Mouse (Mus musculus): ENCODE results near the gene Dlat. TPM values are rescaled to one million over a fixed set of nuclear protein-coding genes. Genes with fewer than 3 reads are reported as not detected.

The Dlat gene
- total RNA-seq, 2 experiments from 2014 or later = 207 to 232 TPM

- intact Hi-C loops (cut with DNase I) = no loop called here
- no peak for DNase-seq
Observed at GRCm38 (mm10) chr9:50602055-50602845, 57.3 kb downstream of the Dlat start.

DNA sequence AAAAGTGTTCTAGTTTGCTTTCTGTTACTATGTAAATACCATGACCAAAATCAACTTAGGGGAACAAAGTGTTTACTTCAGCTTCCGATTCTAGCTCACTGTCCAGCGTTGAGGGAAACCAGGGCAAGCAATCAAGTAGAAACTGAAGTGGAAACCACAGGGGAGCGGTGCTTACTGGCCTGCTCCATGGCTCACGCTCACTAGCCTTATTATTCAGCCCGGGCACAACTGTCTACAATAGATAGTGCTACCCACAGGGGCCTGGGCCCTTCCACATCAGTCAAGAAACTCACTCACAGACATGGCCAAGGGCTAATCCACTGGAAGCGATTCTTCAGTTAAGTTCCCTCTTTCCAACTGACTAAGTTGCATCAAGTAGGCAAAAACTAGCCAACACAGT, 58.0 kb downstream of the Dlat start:
- intact Hi-C loops (cut with DNase I) = no loop called here
- DNase-seq = no peak

DNA sequence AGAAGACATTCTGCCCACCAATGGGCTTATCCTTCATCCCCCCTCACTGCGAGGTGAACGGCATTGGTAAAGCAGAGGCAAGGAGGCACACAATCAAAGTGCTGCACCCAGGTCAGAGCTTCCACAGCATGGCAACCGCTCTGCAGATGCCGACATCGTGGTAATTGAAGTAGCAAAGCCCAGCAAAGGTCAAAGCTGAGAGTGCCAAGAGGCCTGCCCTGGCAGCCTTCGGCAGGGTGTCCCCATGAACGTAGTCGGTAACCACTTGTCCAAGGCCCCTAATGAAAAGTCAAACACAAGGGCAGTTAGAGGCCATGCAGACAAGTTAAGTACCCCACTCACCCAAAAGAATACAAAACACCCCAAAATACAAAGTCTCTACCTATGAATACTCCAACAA, 62.6 kb downstream of the Dlat start:
- DNase-seq = peak in 1 of 2 experiments; percentile 17
- intact Hi-C loops (cut with DNase I) = no loop called here

GRCm38 (mm10) chr9:50594794-50595417, 64.7 kb downstream of the Dlat start:
- intact Hi-C loops (cut with DNase I) = no loop called here
- no peak for DNase-seq

DNA sequence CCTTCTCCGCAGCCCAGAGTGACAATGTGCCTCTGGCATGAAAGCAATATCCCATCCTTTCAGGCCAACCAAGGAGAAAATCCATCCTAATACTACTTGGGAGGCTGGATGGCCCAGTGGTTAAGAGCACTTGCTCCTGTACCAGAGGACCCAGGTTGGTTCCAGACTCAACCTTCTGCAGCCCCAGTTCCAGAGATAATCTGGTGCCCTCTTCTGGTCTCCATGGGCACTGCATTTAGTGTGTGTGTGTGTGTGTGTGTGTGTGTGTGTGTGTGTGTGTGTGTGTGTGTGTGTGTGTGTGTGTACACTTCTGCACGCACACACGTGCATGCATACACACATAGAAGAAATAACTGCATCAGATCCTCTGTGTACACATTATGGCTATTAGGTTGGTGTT, 66.0 kb downstream of the Dlat start:
- intact Hi-C loops (cut with DNase I) = no loop called here
- peak in 1 of 2 experiments; percentile 13 for DNase-seq

GRCm38 (mm10) chr9:50592955-50593354, 66.6 kb downstream of the Dlat start:
- DNase-seq = no peak
- intact Hi-C loops (cut with DNase I) = no loop called here

- DNase-seq = no peak
- intact Hi-C loops (cut with DNase I) = no loop called here
Observed at GRCm38 (mm10) chr9:50590856-50591518, 68.6 kb downstream of the Dlat start.

DNA sequence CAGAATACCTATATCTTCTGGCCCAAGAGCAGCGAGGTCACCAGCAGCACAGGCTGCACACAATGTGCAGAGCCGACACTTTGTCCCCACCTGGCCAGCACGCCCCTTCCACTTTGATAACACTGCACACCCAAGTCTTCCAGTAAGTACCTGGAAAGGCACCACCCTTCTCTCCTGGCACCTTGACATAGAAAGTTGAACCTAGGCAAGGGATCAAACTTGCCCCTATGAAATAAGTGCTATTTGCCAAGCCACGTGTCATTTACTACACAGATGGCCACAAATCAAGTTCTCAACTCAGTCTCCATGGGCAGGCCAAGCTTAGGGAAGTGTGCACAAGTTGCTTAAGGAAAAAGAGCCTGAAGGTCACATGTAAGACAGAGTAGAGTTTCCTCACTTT, 72.6 kb downstream of the Dlat start:
- intact Hi-C loops (cut with DNase I) = no loop called here

GRCm38 (mm10) chr9:50585145-50585818, 74.3 kb downstream of the Dlat start:
- intact Hi-C loops (cut with DNase I) = no loop called here
- DNase-seq = no peak

More for the DNA sequence above, 72.6 kb downstream of the Dlat start:
- no peak for DNase-seq

Other genes with a start within 250 kb of the Dlat start
- gene Plet1, start 165.3 kb downstream of the Dlat start, total RNA-seq (2021) = not detected
- gene Pts, start 131.1 kb downstream of the Dlat start, total RNA-seq (2021) = 10 to 100 TPM in 1 of 2 experiments, 1 to 10 TPM in 1; 9.5 to 10.0 TPM
- 1 to 10 TPM in 1 of 2 experiments, under 1 TPM in 1; 0.87 to 1.4 TPM for gene Il18, start 105.0 kb downstream of the Dlat start, total RNA-seq (2021)
- under 1 TPM in 1 of 2 experiments, not detected in 1; 0.36 TPM for gene Bco2, start 104.6 kb downstream of the Dlat start, total RNA-seq (2021)
- not detected for gene Tex12, start 98.5 kb downstream of the Dlat start, total RNA-seq (2021)
- 100 to 1,000 TPM; 313 to 336 TPM for gene Sdhd, start 56.0 kb downstream of the Dlat start, total RNA-seq (2021)
- gene Timm8b, start 55.9 kb downstream of the Dlat start, total RNA-seq (2021) = 100 to 1,000 TPM; 184 to 202 TPM
- gene Pih1d2, start 42.5 kb downstream of the Dlat start, total RNA-seq (2021) = under 1 TPM in 1 of 2 experiments, not detected in 1; 0.96 TPM
- gene Nkapd1, start 42.3 kb downstream of the Dlat start, total RNA-seq (2021) = 10 to 100 TPM in 1 of 2 experiments, 1 to 10 TPM in 1; 8.1 to 11.4 TPM
- 1 to 10 TPM; 1.4 to 3.5 TPM for gene Dixdc1, start 79.7 kb upstream of the Dlat start, total RNA-seq (2021)
- gene 2310030G06Rik, start 86.8 kb upstream of the Dlat start, total RNA-seq (2021) = 1 to 10 TPM; 1.8 to 4.2 TPM
- 1,000 to 10,000 TPM; 1,018 to 1,083 TPM for gene Cryab, start 91.5 kb upstream of the Dlat start, total RNA-seq (2021)
- 100 to 1,000 TPM; 118 to 134 TPM for gene Hspb2, start 92.6 kb upstream of the Dlat start, total RNA-seq (2021)
- 1 to 10 TPM; 4.3 to 4.6 TPM for gene Fdxacb1, start 108.5 kb upstream of the Dlat start, total RNA-seq (2021)
- gene Alg9, start 115.2 kb upstream of the Dlat start, total RNA-seq (2021) = 10 to 100 TPM in 1 of 2 experiments, 1 to 10 TPM in 1; 7.1 to 10.2 TPM
- 10 to 100 TPM in 1 of 2 experiments, 1 to 10 TPM in 1; 9.8 to 11.2 TPM for gene 1110032A03Rik, start 115.7 kb upstream of the Dlat start, total RNA-seq (2021)
- 1 to 10 TPM; 4.9 to 5.9 TPM for gene Ppp2r1b, start 185.5 kb upstream of the Dlat start, total RNA-seq (2021)